Mouse (Mus musculus): ENCODE data around the gene Arl2bp. TPM values are rescaled to one million over a fixed set of nuclear protein-coding genes. Genes with fewer than 3 reads are reported as not detected.

The Arl2bp gene
- polyA plus RNA-seq, 1 experiment from 2014 or later: 205 TPM

DNA sequence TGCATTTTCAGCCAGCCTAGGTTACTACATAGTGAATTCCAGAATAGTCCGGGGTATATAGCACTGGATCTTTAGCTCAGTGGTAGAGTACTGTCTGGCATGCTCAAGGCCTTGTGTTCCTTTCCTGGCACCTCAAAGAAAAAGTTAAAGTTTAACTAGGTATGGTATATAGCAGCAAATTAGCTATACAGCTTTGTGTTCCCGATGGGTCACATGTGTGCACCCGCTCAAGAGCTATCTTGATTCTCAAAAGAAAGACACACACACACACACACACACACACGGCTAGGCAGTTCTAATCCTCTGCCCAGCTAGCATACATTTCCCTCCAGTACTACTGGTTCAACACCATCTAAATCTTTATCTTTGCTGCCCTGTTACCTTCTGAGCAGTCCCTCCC lies 6.0 kb upstream of the Arl2bp start:
- H3K9me3 ChIP-seq (replicated peaks): no peaks in the 10 kb centered on the region
- H3K4me3 ChIP-seq: no peak overlapping the region
- 88% methylated on average over 4 of the region's 4 CpGs for WGBS
- H3K36me3 ChIP-seq: peaks cover 39% of the 10 kb centered on the region
- ATAC-seq (ENCODE audit: low FRiP score): no peak
- no peak overlapping the region for H3K9ac ChIP-seq
- no peaks in the 10 kb centered on the region for H3K27me3 ChIP-seq
- no peak overlapping the region for H3K4me2 ChIP-seq (replicated peaks)
- H3K4me1 ChIP-seq: no peaks in the 10 kb centered on the region
- no peak overlapping the region for H3K27ac ChIP-seq

DNA sequence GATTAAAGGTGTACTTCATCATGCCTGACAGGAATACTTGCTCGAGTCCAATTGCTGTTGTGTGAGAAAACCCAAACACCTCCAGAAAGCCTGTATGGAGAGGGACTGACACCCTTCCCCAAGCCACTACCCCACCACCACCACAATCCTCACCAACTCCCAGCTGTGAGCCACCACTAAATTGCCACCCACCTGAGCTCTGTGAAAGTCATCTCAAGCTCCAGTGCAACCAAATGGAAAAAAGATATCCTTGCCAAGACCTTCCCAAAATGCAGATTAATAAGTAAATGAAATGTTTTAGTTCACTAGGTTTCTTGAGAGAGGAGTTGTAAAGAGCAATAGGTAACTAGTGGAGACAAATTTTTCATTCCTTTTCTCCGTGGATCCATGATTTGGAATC lies 1.7 kb upstream of the Arl2bp start:
- H3K4me3 ChIP-seq: no peak overlapping the region
- WGBS: 84% methylated on average over 2 of the region's 2 CpGs
- no peak overlapping the region for H3K27ac ChIP-seq
- no peaks in the 10 kb centered on the region for H3K9me3 ChIP-seq (replicated peaks)
- no peak for ATAC-seq (ENCODE audit: low FRiP score)
- H3K4me1 ChIP-seq: peaks cover 21% of the 10 kb centered on the region
- H3K9ac ChIP-seq: no peak overlapping the region
- no peaks in the 10 kb centered on the region for H3K27me3 ChIP-seq
- H3K4me2 ChIP-seq (replicated peaks): no peak overlapping the region
- H3K36me3 ChIP-seq: peaks cover 20% of the 10 kb centered on the region; the same call in 1 of the 2 replicates

- peaks cover 52% of the 10 kb centered on the region for H3K36me3 ChIP-seq
Observed at GRCm38 (mm10) chr8:94674384-94674783, 8.0 kb downstream of the Arl2bp start.

DNA sequence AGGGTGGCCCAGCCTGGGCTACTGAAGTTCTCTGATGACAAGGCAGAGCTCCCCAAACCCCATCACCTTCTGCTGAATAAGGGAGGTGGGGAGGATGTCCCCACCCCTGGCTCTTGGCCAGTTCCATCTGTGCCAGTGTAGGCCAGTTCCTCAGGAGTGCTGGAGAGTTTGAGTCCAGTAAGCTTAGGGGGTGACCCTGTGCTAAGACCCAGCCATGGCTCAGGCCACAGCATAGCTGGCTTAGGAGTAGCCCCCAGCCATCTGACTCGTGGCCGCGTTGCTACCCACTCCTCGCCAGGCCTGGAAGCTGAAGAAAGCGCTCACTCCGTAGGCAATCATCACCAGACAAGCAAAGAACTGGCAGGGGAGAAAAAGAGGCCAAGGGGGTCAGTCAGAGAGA lies 9.5 kb downstream of the Arl2bp start:
- peak; percentile 33; the same call in 1 of the 2 replicates for ATAC-seq (ENCODE audit: low FRiP score)
- H3K27me3 ChIP-seq: no peaks in the 10 kb centered on the region
- WGBS: 83% methylated on average over 6 of the region's 6 CpGs
- no peak overlapping the region for H3K27ac ChIP-seq
- H3K9me3 ChIP-seq (replicated peaks): no peaks in the 10 kb centered on the region
- no peak overlapping the region for H3K9ac ChIP-seq
- H3K4me1 ChIP-seq: no peaks in the 10 kb centered on the region
- peaks cover 42% of the 10 kb centered on the region for H3K36me3 ChIP-seq
- H3K4me3 ChIP-seq: no peak overlapping the region
- H3K4me2 ChIP-seq (replicated peaks): no peak overlapping the region

More at GRCm38 (mm10) chr8:94674384-94674783, 8.0 kb downstream of the Arl2bp start:
- no peak for ATAC-seq (ENCODE audit: low FRiP score)
- H3K27ac ChIP-seq: no peak overlapping the region
- no peaks in the 10 kb centered on the region for H3K4me1 ChIP-seq
- no peaks in the 10 kb centered on the region for H3K9me3 ChIP-seq (replicated peaks)
- no peak overlapping the region for H3K9ac ChIP-seq
- H3K4me3 ChIP-seq: no peak overlapping the region
- WGBS: 84% methylated on average over 5 of the region's 5 CpGs
- H3K4me2 ChIP-seq (replicated peaks): no peak overlapping the region
- H3K27me3 ChIP-seq: no peaks in the 10 kb centered on the region

DNA sequence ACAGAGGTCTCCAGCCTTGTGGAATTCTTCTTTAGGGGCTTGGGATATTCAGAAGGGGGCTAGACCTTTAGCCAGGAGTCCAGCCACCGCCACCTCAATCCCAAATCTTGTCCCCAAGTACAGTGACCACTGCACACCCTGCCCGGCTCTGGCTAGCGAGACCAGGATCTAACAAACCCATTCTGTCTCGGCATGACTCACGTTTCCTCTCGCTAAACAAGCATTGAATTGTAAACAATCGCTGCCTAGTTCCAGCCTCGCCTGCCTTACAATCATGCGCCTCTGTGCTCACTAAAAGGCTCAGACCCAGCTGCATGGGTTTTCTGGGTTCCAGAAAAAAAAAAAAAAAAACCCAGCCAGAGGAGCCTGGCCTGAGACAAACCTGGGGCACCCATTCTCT lies 12.2 kb downstream of the Arl2bp start:
- no peaks in the 10 kb centered on the region for H3K27me3 ChIP-seq

DNA sequence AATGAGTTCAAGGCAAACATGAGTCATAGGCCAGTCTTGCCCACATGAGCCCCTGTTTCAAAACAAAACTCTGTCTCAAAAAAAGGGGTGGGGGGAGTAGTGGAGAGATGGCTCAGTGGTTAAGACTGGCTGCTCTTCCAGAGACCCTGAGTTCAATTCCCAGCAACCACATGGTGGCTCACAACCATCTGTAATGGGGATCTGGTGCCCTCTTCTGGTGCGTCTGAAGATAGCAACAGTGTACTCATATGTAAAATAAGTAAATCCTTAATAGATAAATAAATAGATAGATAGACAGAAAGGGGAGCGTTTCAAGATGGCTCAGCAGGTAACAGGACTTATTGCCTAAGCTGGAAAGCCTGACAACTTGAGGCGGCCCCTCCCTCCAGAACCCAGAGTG lies 14.0 kb downstream of the Arl2bp start:
- H3K27ac ChIP-seq: no peak overlapping the region
- H3K36me3 ChIP-seq: no peaks in the 10 kb centered on the region
- no peaks in the 10 kb centered on the region for H3K9me3 ChIP-seq (replicated peaks)
- 86% methylated on average over 3 of the region's 3 CpGs for WGBS
- ATAC-seq (ENCODE audit: low FRiP score): no peak
- no peaks in the 10 kb centered on the region for H3K27me3 ChIP-seq
- H3K9ac ChIP-seq: no peak overlapping the region
- no peak overlapping the region for H3K4me3 ChIP-seq
- no peak overlapping the region for H3K4me2 ChIP-seq (replicated peaks)
- H3K4me1 ChIP-seq: no peaks in the 10 kb centered on the region

More for the DNA sequence above, 12.2 kb downstream of the Arl2bp start:
- Histone ChIP-seq H3K4me2 (replicated peaks) (no peak overlapping the region), H3K9me3 (replicated peaks) (no peaks in the 10 kb centered on the region), H3K9ac (no peak overlapping the region; the same call in 1 of the 2 replicates), H3K4me3 (no peak overlapping the region), H3K4me1 (no peaks in the 10 kb centered on the region), H3K27ac (peak overlapping the region; percentile 19; the same call in 1 of the 2 replicates), H3K36me3 (peaks cover 15% of the 10 kb centered on the region)
- ATAC-seq (ENCODE audit: low FRiP score): no peak
- WGBS: 55% methylated on average over 9 of the region's 9 CpGs

GRCm38 (mm10) chr8:94682732-94683524 lies 16.5 kb downstream of the Arl2bp start:
- Histone ChIP-seq H3K27ac (no peak overlapping the region), H3K36me3 (no peaks in the 10 kb centered on the region), H3K4me1 (no peaks in the 10 kb centered on the region), H3K27me3 (no peaks in the 10 kb centered on the region), H3K9me3 (replicated peaks) (no peaks in the 10 kb centered on the region), H3K4me3 (no peak overlapping the region), H3K9ac (no peak overlapping the region), H3K4me2 (replicated peaks) (no peak overlapping the region)
- WGBS: 83% methylated on average over 16 of the region's 16 CpGs
- no peak for ATAC-seq (ENCODE audit: low FRiP score)

GRCm38 (mm10) chr8:94684287-94684686 lies 17.9 kb downstream of the Arl2bp start:
- no peak for ATAC-seq (ENCODE audit: low FRiP score)
- Histone ChIP-seq H3K9ac (no peak overlapping the region), H3K4me1 (no peaks in the 10 kb centered on the region), H3K4me2 (replicated peaks) (no peak overlapping the region), H3K36me3 (no peaks in the 10 kb centered on the region), H3K9me3 (replicated peaks) (no peaks in the 10 kb centered on the region), H3K27me3 (no peaks in the 10 kb centered on the region), H3K27ac (no peak overlapping the region), H3K4me3 (no peak overlapping the region)
- WGBS: 74% methylated on average over 4 of the region's 4 CpGs

DNA sequence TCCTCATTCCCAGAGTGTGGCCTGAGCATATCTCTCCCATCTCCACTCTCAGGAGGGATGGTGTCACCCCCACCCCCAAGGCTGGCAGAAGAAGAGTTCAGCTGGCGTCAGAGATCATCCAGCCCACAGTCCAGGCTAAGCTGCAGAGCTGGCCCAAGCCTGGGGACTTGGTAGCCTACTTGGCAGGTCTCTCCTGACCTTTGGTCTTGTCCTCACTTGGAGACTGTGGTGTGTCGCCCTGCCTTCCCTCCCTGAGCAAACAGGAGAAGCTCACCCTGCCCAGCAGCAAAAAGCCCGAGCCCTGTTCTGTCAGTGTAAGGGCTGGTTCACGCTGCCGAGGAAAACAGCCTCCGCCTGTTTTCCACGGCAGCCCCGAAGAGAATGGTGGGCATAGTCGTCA lies 19.6 kb downstream of the Arl2bp start:
- H3K9me3 ChIP-seq (replicated peaks): no peaks in the 10 kb centered on the region
- H3K4me1 ChIP-seq: no peaks in the 10 kb centered on the region
- H3K27me3 ChIP-seq: no peaks in the 10 kb centered on the region
- H3K4me2 ChIP-seq (replicated peaks): no peak overlapping the region
- 74% methylated on average over 9 of the region's 9 CpGs for WGBS
- no peaks in the 10 kb centered on the region for H3K36me3 ChIP-seq
- no peak overlapping the region for H3K9ac ChIP-seq
- H3K4me3 ChIP-seq: no peak overlapping the region
- no peak for ATAC-seq (ENCODE audit: low FRiP score)
- no peak overlapping the region for H3K27ac ChIP-seq

DNA sequence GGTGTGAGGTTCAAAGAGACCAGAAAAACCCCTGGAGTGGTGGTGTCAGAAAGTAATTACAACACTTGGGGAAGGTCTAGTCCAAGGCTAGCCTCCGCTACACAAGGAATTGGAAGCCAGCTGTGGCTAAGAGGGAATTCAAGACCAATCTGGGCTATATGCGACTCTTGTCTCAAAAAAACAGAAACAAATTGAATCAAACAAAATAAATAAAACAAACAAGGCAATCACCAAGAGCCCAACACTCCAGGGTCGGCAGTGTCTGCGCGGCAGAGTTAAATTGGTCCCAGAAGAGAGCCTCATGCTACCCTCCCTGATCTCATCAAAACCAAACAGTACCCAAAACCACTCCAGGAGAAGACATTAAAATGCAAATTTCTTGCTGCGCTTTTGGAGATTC lies 28.3 kb downstream of the Arl2bp start:
- ATAC-seq (ENCODE audit: low FRiP score): no peak
- 3% methylated on average over 6 of the region's 6 CpGs for WGBS
- H3K9ac ChIP-seq: no peak overlapping the region
- H3K9me3 ChIP-seq (replicated peaks): no peaks in the 10 kb centered on the region
- no peak overlapping the region for H3K27ac ChIP-seq
- H3K27me3 ChIP-seq: peaks cover 66% of the 10 kb centered on the region
- H3K4me1 ChIP-seq: peaks cover 13% of the 10 kb centered on the region
- H3K36me3 ChIP-seq: no peaks in the 10 kb centered on the region
- no peak overlapping the region for H3K4me3 ChIP-seq
- 0 out of 2 replicates have a peak overlapping the region, but pooled peaks have one; percentile 61 for H3K4me2 ChIP-seq (replicated peaks)

- Histone ChIP-seq H3K4me2 (replicated peaks) (peak overlapping the region; percentile 61), H3K27me3 (peaks cover 66% of the 10 kb centered on the region), H3K9me3 (replicated peaks) (no peaks in the 10 kb centered on the region), H3K4me3 (peak overlapping the region; percentile 40), H3K9ac (peak overlapping the region; percentile 35; the same call in 1 of the 2 replicates), H3K36me3 (no peaks in the 10 kb centered on the region), H3K27ac (no peak overlapping the region), H3K4me1 (peaks cover 13% of the 10 kb centered on the region)
- ATAC-seq (ENCODE audit: low FRiP score): peak; percentile 69
- WGBS: under 1% methylated on average over 31 of the region's 31 CpGs
Observed at GRCm38 (mm10) chr8:94695341-94695993, 29.1 kb downstream of the Arl2bp start.

- H3K27me3 ChIP-seq: peaks cover 66% of the 10 kb centered on the region
- H3K4me1 ChIP-seq: peaks cover 13% of the 10 kb centered on the region
- H3K4me3 ChIP-seq: peak within 1 kb of the TSS; percentile 40
- no peaks in the 10 kb centered on the region for H3K9me3 ChIP-seq (replicated peaks)
- ATAC-seq (ENCODE audit: low FRiP score): peak; percentile 69
- peak within 1 kb of the TSS; percentile 61 for H3K4me2 ChIP-seq (replicated peaks)
- no peak within 1 kb of the TSS for H3K27ac ChIP-seq
- peak within 1 kb of the TSS; percentile 35; the same call in 1 of the 2 replicates for H3K9ac ChIP-seq
- H3K36me3 ChIP-seq: no peaks in the 10 kb centered on the region
- WGBS: under 1% methylated on average over 41 of the region's 41 CpGs
Observed at GRCm38 (mm10) chr8:94695994-94696384, 29.6 kb downstream of the Arl2bp start, which contains the start of gene Pllp. Pllp (minus strand) TSS chr8:94696278.

All from hindbrain, embryonic 12.5 days (tissue).